Comparison of ENCODE assay signal across 7 mouse cellular contexts in genomic region chr2:165857395-165857831, GRCm38 (mm10). TPM values are rescaled to one million over a fixed set of nuclear protein-coding genes. Genes with fewer than 3 reads are reported as not detected.
DNase-seq lines count a peak whose midpoint lies in the region; ATAC-seq and TF ChIP-seq lines count a peak whose summit lies in the region.

No protein-coding gene starts in this region.

- DNase-seq in ES-E14 (ENCODE audit: low read depth, low spot score) = no peak
- DNase-seq in limb, embryonic 10.5 days (ENCODE audit: low spot score) = peak; percentile 57
- DNase-seq in thymus, postnatal 4 days = no peak
- no peak for DNase-seq in thymus, postnatal 36 days

- H3K27me3 ChIP-seq in heart, embryonic 15.5 days = no peaks in the 10 kb centered on the region
- H3K27me3 ChIP-seq in limb, embryonic 10.5 days (ENCODE audit: low read depth, poor library complexity, severe bottlenecking) = no peaks in the 10 kb centered on the region
- no peaks in the 10 kb centered on the region for H3K27me3 ChIP-seq in midbrain, embryonic 13.5 days

- peak overlapping the region; percentile 61 for H3K4me2 ChIP-seq in heart, embryonic 15.5 days
- H3K4me2 ChIP-seq in midbrain, embryonic 13.5 days (replicated peaks) = peak overlapping the region; percentile 47

- H3K4me1 ChIP-seq in ES-E14 (ENCODE audit: control insufficient read depth in 2 of 2, insufficient read depth in 2 of 2, low read length in 2 of 2, poor library complexity in 1 of 2) = peaks cover 11 to 42% of the 10 kb centered on the region in 2 experiments
- H3K4me1 ChIP-seq in bone marrow, adult 2 months (ENCODE audit: control insufficient read depth, insufficient read depth, low read length) = peaks cover 18% of the 10 kb centered on the region
- H3K4me1 ChIP-seq in heart, embryonic 15.5 days (replicated peaks) = peaks cover 78% of the 10 kb centered on the region
- H3K4me1 ChIP-seq in limb, embryonic 10.5 days = peaks cover 77% of the 10 kb centered on the region
- peaks cover 80% of the 10 kb centered on the region for H3K4me1 ChIP-seq in midbrain, embryonic 13.5 days (replicated peaks)

- peak overlapping the region; percentile 61 to 62 for H3K4me3 ChIP-seq in ES-E14 (ENCODE audit: insufficient read depth in 1 of 2, low read depth in 1 of 2, low read length in 2 of 2, poor library complexity in 1 of 2, severe bottlenecking in 1 of 2)
- H3K4me3 ChIP-seq in bone marrow, adult 2 months (replicated peaks; ENCODE audit: control insufficient read depth, low read depth, low read length) = no peak overlapping the region
- peak overlapping the region; percentile 31 for H3K4me3 ChIP-seq in heart, embryonic 15.5 days
- peak overlapping the region; percentile 29 for H3K4me3 ChIP-seq in limb, embryonic 10.5 days
- no peak overlapping the region; the same call in 1 of the 2 replicates for H3K4me3 ChIP-seq in midbrain, embryonic 13.5 days (replicated peaks)

- no peak for TF ChIP-seq CTCF in bone marrow, adult 2 months (IDR thresholded peaks at IDR 0.05; ENCODE audit: control insufficient read depth, insufficient read depth, low read length)

- H3K27ac ChIP-seq in ES-E14 (ENCODE audit: insufficient read depth, low read depth, low read length, poor library complexity, severe bottlenecking) = peak overlapping the region; percentile 94
- peak overlapping the region; percentile 91 for H3K27ac ChIP-seq in bone marrow, adult 2 months (ENCODE audit: control insufficient read depth, insufficient read depth, low read depth, low read length, poor library complexity)
- H3K27ac ChIP-seq in heart, embryonic 15.5 days = peak overlapping the region; percentile 94
- peak overlapping the region; percentile 90 for H3K27ac ChIP-seq in limb, embryonic 10.5 days
- peak overlapping the region; percentile 95 for H3K27ac ChIP-seq in midbrain, embryonic 13.5 days

- H3K9me3 ChIP-seq in ES-E14 (ENCODE audit: control insufficient read depth, insufficient read depth, low read depth, low read length) = no peaks in the 10 kb centered on the region
- H3K9me3 ChIP-seq in heart, embryonic 15.5 days (replicated peaks) = no peaks in the 10 kb centered on the region
- H3K9me3 ChIP-seq in limb, embryonic 10.5 days (replicated peaks) = no peaks in the 10 kb centered on the region
- H3K9me3 ChIP-seq in midbrain, embryonic 13.5 days = no peaks in the 10 kb centered on the region

- TF ChIP-seq POLR2A in bone marrow, adult 2 months (IDR thresholded peaks at IDR 0.05; ENCODE audit: borderline replicate concordance, control insufficient read depth, low read depth, low read length) = no peak

- H3K9ac ChIP-seq in ES-E14 (ENCODE audit: insufficient read depth, low read depth, low read length, poor library complexity, severe bottlenecking) = peak overlapping the region; percentile 75
- H3K9ac ChIP-seq in heart, embryonic 15.5 days = peak overlapping the region; percentile 48
- H3K9ac ChIP-seq in midbrain, embryonic 13.5 days (replicated peaks) = peak overlapping the region; percentile 62

- WGBS in bone marrow, adult 2 months = 39% methylated on average over 4 of the region's 4 CpGs
- 21% methylated on average over 4 of the region's 4 CpGs for WGBS in heart, embryonic 15.5 days
- 4% methylated on average over 4 of the region's 4 CpGs for WGBS in limb, embryonic 10.5 days
- WGBS in midbrain, embryonic 13.5 days = 8% methylated on average over 4 of the region's 4 CpGs

- in situ Hi-C loops in ES-E14 (cut with MboI; ENCODE audit: low sequenced_read_pairs in 2 of 2, unreplicated experiment in 2 of 2) = no loop called here

- peaks cover 14% of the 10 kb centered on the region; the same call in 1 of the 2 replicates for H3K36me3 ChIP-seq in ES-E14 (ENCODE audit: control insufficient read depth, insufficient read depth, low read length, poor library complexity, severe bottlenecking)
- H3K36me3 ChIP-seq in heart, embryonic 15.5 days = no peaks in the 10 kb centered on the region; the same call in 1 of the 2 replicates
- peaks cover 34% of the 10 kb centered on the region for H3K36me3 ChIP-seq in limb, embryonic 10.5 days
- peaks cover 11% of the 10 kb centered on the region for H3K36me3 ChIP-seq in midbrain, embryonic 13.5 days

- ATAC-seq in heart, embryonic 15.5 days (replicated peaks; ENCODE audit: insufficient number of reproducible peaks, insufficient read depth, low FRiP score, low read depth) = no peak
- ATAC-seq in midbrain, embryonic 13.5 days = no peak

TF ChIP-seq in ES-E14, 5 proteins besides CTCF, POLR2A, EP300 and RAD21:
- no peak for TF ChIP-seq CHD2 (IDR thresholded peaks at IDR 0.05; ENCODE audit: low read depth, low read length)
- TF ChIP-seq MAFK (IDR thresholded peaks at IDR 0.05; ENCODE audit: insufficient read depth, low read depth, low read length) = no peak
- no peak for TF ChIP-seq ZC3H11A (IDR thresholded peaks at IDR 0.05; ENCODE audit: borderline replicate concordance, low read depth, low read length)
- no peak for TF ChIP-seq HCFC1 (IDR thresholded peaks at IDR 0.05; ENCODE audit: borderline replicate concordance, insufficient read depth, low read length)
- no peak for TF ChIP-seq ZNF384 (IDR thresholded peaks at IDR 0.05; ENCODE audit: low read depth, low read length)

RNA-seq across cellular contexts. Expression of gene Zmynd8, which starts 41.4 kb away (rescaled TPM):
- total RNA-seq in ES-E14 (2012; rRNA removed) = 49.7 and 60.5 TPM in 2 replicates
- polyA plus RNA-seq in bone marrow, adult 2 months (2011; ENCODE audit: insufficient read depth, insufficient read length, low replicate concordance, missing spikeins) = 34.1 and 75.2 TPM in 2 replicates
- 39.1 and 40.7 TPM in 2 replicates for polyA plus RNA-seq in heart, embryonic 15.5 days (2015; fragmentation: Nextera tagmentation; extraction: Ambion mirVana)
- 59.3 and 59.5 TPM in 2 replicates for polyA plus RNA-seq in limb, embryonic 10.5 days (2016; fragmentation: Nextera tagmentation; extraction: Ambion mirVana)
- polyA plus RNA-seq in midbrain, embryonic 13.5 days (2015; fragmentation: Nextera tagmentation; extraction: Ambion mirVana) = 85.4 and 86.8 TPM in 2 replicates

Comparison
In these comparisons a context has a peak if more than half of its experiments do, and no peak if none do; other contexts are left out.
1. H3K4me3 ChIP-seq: peak in ES-E14 (2 of 2), heart, embryonic 15.5 days (single experiment) and limb, embryonic 10.5 days (single experiment); none in bone marrow, adult 2 months (single experiment) and midbrain, embryonic 13.5 days (single experiment).
2. Peak in every context shown above with its lines, with median percentiles within 50 percentile points of each other: H3K27ac ChIP-seq and H3K9ac ChIP-seq.